Mouse (Mus musculus) WW6 (cell line): Measurements from ENCODE around the gene Tmem182.

Experiments
- DNase-seq: peaks from one replicate; pipeline ENCODE4 v3.0.0-alpha.2; 2013; ENCODE audit warnings: low read depth, low spot score

Gene Tmem182

GRCm38 (mm10) chr1:40805351-40805750, at the start of gene Tmem182:
Tmem182 (plus strand) TSS chr1:40805601.
- DNase-seq: no peak

- no peak for DNase-seq
Measured at GRCm38 (mm10) chr1:40759751-40760445, 45.5 kb upstream of the Tmem182 start.

- DNase-seq: no peak
Measured at GRCm38 (mm10) chr1:40764042-40764441, 41.4 kb upstream of the Tmem182 start.

- no peak for DNase-seq
Measured at GRCm38 (mm10) chr1:40764701-40765275, 40.6 kb upstream of the Tmem182 start.

GRCm38 (mm10) chr1:40765521-40765920, 39.9 kb upstream of the Tmem182 start:
- no peak for DNase-seq

GRCm38 (mm10) chr1:40767588-40767987, 37.8 kb upstream of the Tmem182 start:
- no peak for DNase-seq

GRCm38 (mm10) chr1:40768606-40769005, 36.8 kb upstream of the Tmem182 start:
- DNase-seq: peak; percentile 20

GRCm38 (mm10) chr1:40769331-40769894, 36.0 kb upstream of the Tmem182 start:
- DNase-seq: no peak

- DNase-seq: no peak
Measured at GRCm38 (mm10) chr1:40771196-40771970, 34.0 kb upstream of the Tmem182 start.

GRCm38 (mm10) chr1:40773234-40773633, 32.2 kb upstream of the Tmem182 start:
- no peak for DNase-seq

- DNase-seq: no peak
Measured at GRCm38 (mm10) chr1:40774040-40774439, 31.4 kb upstream of the Tmem182 start.

GRCm38 (mm10) chr1:40776102-40776501, 29.3 kb upstream of the Tmem182 start:
- no peak for DNase-seq

GRCm38 (mm10) chr1:40776763-40777162, 28.6 kb upstream of the Tmem182 start:
- DNase-seq: no peak

- DNase-seq: no peak
Measured at GRCm38 (mm10) chr1:40783450-40783849, 22.0 kb upstream of the Tmem182 start.

GRCm38 (mm10) chr1:40784306-40784705, 21.1 kb upstream of the Tmem182 start:
- no peak for DNase-seq

GRCm38 (mm10) chr1:40785876-40786445, 19.4 kb upstream of the Tmem182 start:
- DNase-seq: no peak

GRCm38 (mm10) chr1:40788956-40789355, 16.4 kb upstream of the Tmem182 start:
- no peak for DNase-seq

- DNase-seq: no peak
Measured at GRCm38 (mm10) chr1:40789666-40790233, 15.7 kb upstream of the Tmem182 start.

GRCm38 (mm10) chr1:40790324-40791141, 14.9 kb upstream of the Tmem182 start, which contains the start of gene Mfsd9:
Mfsd9 (minus strand) TSS chr1:40790687.
- DNase-seq: peak; percentile 52

GRCm38 (mm10) chr1:40795508-40795907, 9.9 kb upstream of the Tmem182 start:
- DNase-seq: no peak

- peak; percentile 43 for DNase-seq
Measured at GRCm38 (mm10) chr1:40797348-40797747, 8.1 kb upstream of the Tmem182 start.
